Mouse (Mus musculus): ENCODE data around the gene Enkd1. TPM values are rescaled to one million over a fixed set of nuclear protein-coding genes. Genes with fewer than 3 reads are reported as not detected.

Enkd1 gene
- 20.0 and 35.2 TPM in 2 replicates for total RNA-seq (2014; fragmentation: Nextera tagmentation)
- 14.5 and 16.2 TPM in 2 replicates for total RNA-seq (2017)

DNA sequence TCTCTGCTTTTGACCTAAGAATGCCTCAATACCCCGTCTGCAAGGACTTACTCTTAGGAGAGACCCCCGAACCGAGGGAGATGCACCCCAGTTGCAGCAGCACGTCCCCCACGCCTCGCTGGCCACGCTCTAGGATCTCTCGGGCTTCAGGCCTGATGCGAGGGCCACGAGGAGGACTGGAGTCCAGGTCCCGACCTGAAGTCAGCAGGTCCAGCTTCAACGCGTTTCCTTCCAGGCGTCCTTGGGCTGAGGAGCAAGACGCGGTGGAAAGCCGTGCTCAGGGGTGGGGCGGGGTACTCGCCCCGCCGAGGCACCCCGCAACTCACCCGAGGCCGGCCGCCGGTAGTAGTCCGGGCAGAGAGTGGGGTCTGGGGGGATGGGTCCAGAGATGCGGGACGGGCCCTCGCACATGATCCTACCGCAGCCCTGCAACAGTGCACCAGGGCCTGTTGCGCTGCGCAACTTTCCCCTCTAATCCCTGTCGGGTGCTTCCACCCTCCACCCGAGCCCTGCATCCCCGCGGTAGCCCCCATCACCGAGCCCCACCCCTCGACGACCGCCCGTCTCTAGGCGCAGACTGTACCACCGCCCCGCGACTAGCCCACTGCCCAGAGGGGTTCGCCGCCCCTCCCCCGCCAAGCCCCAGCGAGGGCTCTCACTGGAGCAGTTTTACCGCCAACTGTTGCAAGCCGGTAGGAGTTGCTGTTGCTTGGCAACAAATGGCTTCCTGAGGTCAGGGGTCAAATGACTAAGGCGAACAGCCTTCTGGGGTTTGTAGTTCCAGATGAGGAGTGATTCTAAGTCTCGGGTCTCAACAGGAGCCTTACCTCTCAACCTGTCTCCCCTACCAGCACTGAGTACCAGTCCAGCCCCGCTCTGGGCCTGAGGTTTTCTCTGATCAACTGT lies at the start of gene Enkd1, which contains the start of gene 4933405L10Rik:
Gene Enkd1, minus strand, starts transcription at position 713 of the 906 bp plus-strand sequence.
Gene 4933405L10Rik, plus strand, starts transcription at position 158 of the 906 bp plus-strand sequence.
- peak; percentile 90 for ATAC-seq (replicated peaks; ENCODE audit: poor library complexity, severe bottlenecking)

DNA sequence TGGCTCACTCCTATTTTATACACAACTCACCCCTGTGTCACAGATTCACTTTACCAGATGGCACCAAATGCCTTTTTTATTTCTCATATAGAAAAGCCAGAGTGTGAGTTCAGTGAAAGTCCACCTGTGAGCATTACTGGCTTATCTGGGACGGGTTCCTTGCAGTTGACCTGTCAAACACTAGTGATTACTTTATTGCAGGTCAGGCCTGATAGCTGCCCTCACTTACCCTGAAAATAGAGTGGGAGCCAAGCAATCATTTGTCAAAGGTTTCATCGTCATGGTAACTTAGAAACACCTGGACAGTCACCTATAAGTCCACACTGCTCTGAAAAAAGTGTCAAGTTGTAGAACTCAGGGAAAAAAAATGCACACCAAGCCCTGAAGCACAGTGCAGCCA lies 46.7 kb upstream of the Enkd1 start:
- no peak for ATAC-seq (replicated peaks; ENCODE audit: poor library complexity, severe bottlenecking)

DNA sequence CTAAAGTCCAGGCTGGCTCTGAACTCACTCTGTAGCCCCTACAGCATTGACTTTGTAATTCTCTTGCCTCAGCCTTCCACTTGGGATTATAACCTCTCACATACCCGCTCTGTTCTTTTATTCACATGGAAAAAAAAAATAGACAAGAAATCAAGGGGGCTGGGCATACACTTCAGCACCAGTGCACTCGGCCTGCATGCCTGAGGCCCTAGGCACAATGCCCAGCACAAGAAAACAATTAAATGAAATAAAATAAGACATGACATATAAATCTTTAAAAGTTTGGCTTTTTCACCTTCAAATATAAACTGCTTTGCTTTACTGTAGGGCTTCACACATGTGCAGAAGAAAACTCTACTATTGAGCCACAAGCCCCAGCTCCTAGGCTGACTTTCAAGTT lies 45.9 kb upstream of the Enkd1 start:
- ATAC-seq (replicated peaks; ENCODE audit: poor library complexity, severe bottlenecking): no peak

DNA sequence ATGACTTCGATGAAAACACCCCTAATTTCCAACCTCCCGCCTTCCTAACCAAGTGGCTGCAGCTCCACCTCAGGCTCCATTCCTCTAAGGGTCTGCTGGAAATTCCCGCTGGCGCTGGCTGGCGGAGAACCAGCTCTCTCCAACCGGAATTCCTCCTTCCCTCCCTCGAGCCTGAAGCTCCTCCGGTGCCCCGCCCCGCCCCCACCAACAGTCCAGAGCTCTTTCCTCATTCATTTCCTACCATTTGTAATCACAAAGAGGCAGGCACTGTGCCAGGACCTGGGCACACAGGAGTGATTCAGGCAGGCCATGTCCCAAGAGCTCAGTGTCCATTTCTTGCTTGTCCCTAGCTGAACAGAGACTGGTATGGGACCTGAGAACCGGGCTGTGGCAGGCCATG lies 42.6 kb upstream of the Enkd1 start:
- ATAC-seq (replicated peaks; ENCODE audit: poor library complexity, severe bottlenecking): peak; percentile 56

DNA sequence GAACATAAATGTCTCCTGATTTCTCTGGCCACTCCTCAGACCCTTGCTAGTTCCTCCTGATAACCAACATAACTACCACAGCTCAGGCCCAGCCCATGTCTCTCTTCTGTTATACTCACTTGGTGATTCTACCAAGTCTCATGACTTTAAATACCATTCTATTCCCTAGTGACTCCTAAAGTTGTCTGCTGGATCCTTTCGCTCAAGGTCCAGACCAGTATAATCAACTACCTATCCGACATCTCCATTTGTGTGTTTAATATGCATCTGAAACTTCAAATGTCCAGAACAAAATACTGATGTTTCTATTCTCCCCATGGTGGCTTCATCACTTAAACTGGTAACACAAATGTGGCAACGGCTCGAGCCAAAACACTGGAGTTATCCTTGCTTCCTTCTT lies 35.3 kb upstream of the Enkd1 start:
- no peak for ATAC-seq (replicated peaks; ENCODE audit: poor library complexity, severe bottlenecking)

DNA sequence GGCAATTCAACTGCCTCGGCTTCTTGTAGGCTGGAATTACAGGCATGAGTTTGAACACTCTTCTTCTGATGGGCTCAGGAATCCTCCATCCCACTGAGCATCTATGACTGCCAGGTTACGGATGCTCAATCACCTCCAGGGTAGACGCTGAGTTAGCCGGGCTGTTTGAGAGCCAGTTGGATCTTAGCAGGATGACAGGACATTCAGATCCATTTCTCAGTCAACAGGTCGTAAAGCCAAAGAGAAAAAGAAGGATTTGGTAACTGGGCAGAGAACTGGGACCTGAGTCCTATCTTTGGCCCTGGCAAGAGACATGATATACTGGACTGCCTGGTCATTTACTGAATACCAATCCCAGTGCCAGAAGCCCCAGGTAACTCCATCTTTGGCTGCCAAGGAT lies 31.2 kb upstream of the Enkd1 start:
- no peak for ATAC-seq (replicated peaks; ENCODE audit: poor library complexity, severe bottlenecking)

DNA sequence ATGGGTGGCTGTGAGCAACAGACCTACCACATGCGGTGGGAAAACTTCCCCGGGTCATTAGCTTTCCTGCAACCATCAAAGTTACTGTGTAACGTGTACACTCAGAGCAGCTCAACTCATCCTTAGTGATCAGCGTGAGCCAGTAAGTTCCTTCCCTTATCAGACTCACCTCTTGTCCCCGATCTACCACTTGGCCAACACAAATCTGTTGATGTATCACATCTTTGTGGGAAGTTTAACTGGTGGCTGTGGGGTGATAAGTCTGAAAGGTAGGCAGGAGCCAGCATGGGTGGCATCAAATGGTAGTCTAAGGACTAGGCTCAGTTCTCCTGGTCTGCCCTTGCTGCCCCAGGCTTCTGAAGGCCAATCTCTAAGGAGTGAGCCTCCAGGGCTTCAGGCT lies 24.2 kb upstream of the Enkd1 start:
- no peak for ATAC-seq (replicated peaks; ENCODE audit: poor library complexity, severe bottlenecking)

DNA sequence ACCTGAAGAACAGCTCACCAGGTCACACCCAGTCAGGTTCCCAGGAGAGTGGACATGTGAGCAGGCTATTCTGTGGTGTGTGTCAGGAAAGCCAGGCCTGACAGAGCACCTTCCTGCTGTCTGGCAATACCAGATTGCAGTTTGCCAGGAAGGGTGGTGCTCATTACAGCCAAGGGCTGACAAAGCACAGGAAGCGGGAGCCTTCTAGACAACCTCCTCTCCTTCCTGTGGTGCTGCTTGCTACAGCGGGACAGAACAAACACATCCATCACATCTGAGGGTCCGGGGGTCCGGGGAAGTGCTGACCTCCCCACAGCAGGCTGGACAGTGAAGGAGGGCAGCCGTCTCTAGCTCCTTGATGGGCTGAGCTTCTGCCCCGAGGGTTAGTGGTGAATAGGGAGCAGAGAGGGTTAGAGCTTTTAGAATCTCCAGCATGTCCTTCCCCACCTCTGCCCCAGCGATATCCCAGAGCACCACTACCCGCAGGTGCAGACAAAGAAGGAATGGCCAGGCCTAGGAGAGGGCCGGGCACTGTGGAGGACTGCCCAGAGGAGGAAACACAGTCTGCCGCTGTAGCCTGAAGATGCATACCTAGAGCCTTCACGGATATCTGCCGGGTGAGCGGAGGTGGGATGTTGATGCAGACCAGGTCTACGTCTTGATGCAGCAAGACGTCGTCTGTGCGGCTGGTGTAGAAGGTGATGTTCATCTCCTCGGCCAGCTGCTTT lies 19.6 kb upstream of the Enkd1 start:
- peak; percentile 42 for ATAC-seq (replicated peaks; ENCODE audit: poor library complexity, severe bottlenecking)

DNA sequence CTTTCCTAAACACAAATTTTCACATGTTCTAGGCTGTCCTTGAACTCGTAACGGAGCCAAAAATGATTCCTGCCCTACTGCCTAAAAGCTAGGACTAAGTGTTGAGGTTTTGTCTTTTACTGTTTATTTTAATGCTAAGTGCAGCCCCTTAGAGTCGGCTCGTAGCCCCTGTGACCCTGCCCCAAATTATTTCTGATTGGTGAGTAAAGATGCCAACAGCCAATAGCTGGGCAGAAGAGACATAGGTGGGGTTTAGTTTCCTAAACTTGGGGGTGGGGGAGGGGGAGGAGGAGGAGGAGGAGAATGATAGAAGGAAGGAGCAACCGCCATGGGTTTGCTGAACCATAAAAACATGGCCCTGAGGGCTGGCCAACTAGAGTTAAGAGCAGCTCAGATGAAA lies 17.7 kb upstream of the Enkd1 start:
- ATAC-seq (replicated peaks; ENCODE audit: poor library complexity, severe bottlenecking): no peak

DNA sequence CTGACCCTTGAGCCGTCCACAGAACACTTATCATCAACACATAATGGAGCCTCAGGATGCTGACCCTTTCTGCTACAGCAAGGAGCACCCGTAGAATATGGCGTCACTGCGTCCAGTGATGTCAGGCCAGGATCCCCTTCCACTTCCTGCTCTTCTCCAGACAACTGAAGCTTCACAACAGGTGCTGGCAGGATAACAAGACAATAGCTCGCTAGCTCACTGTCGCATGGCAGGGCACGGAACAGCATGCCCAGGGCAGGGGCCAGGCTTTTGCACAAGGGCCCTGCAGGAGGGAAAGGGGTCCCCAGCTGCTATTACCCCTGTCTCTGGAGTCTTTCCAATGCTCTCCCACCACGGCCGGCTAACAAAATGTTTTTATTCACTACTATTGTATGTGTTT lies 14.9 kb upstream of the Enkd1 start:
- no peak for ATAC-seq (replicated peaks; ENCODE audit: poor library complexity, severe bottlenecking)

DNA sequence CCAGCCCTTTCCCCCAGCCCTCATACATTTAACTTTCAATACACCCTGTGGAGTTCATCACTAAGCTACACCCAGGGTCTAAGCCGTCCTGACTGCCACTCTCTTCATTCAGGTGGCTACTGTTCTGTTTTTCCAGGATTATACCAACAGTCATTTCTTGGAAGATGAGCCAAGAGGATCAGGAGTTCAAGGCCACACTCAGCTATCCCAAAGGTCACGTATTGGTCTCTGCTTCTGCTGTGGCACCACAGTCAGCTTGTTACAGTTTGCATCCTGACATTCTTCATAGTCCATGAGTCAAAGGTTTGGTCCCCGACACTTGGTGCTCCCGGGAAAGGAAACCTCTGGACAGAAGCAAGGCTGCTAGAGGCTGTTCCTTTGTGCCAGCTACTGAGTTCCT lies 11.6 kb upstream of the Enkd1 start:
- ATAC-seq (replicated peaks; ENCODE audit: poor library complexity, severe bottlenecking): no peak

DNA sequence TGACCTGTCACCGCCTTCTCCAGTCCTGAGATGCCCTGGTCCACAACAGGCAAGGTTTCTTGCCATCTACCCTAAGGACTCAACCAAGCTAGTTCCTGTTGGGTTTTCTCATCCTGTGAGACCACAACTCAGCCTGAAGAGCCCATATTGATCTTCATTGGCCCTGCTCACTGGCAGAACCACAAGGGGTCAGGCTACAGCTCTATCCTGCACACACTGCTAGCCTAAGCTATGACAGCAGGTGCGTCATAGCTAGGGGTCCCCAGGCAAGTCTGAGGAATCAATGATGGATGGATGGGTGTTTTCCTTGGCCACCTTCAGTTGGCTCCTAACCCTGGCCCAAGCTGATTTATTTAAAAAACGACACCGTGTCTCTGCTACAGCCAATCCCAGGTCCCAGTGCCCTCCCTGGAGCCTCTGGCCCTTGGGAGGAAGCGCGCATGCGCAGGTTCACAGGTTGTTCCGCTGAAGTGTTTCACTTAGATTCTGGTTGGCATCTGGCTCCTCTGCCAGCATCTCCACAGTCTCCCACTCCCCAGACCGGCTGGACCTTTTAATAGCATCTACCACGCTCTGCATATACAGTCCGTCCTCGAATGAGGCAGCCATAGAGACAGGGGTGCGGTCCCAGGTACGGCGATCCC lies 8.4 kb upstream of the Enkd1 start:
- ATAC-seq (replicated peaks; ENCODE audit: poor library complexity, severe bottlenecking): no peak

DNA sequence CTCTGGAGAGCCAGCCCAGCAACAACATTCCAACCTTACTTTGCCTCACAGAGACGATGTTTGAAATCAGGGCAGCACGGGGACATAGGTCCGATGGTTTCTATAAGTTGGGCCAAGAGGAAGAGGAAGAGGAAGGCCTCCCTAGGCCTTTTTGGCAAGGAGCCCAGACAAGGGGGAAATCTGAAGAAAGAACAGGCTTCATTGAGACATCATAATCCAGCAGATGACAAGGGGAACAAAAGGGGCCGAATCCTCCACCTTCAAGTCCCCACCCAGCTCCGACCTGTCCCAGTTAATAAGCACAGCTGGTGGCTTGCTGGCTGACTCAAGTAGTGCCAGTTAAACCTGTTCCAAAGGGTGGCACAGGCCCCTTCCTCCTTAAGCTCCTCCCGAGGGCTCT lies 7.0 kb upstream of the Enkd1 start:
- ATAC-seq (replicated peaks; ENCODE audit: poor library complexity, severe bottlenecking): peak; percentile 77

DNA sequence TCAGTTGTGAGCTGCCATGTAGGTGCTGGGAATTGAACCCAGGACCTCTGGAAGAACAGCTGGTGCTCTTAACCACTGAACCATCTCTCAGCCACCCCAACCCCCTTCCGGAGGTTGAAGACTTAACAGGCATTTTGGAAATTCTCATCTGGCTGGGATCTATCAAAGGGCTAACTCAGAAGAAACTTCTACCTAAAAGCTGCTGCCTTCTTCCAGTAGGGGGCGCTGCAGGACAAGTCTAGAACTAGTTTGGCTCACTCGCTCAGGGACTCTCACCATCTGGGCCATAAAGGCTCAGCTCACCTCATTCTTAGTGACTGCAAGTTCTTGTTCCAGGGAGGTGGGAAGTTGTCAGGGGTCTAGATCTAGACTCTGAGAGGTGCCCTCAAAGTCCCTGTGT lies 6.1 kb upstream of the Enkd1 start:
- ATAC-seq (replicated peaks; ENCODE audit: poor library complexity, severe bottlenecking): peak; percentile 69

DNA sequence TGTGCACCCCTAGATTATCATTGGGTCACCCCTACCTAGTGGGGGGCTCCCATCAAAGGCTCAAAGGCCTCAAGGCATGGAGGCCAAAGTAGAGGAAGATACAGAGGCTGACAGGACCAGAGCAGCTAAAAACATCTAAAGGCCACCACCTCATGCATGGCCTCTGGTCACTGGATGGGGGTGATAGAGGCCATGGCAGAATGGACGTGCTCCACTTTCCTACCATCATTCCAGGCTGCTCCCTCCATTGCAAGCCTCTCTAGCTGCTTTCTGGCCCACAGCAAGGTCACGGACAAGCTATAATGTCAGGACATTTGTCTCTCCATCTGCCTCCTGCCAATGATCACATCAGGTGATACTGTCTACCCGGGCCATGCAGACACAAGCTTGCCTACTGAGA lies 4.3 kb upstream of the Enkd1 start:
- no peak for ATAC-seq (replicated peaks; ENCODE audit: poor library complexity, severe bottlenecking)

DNA sequence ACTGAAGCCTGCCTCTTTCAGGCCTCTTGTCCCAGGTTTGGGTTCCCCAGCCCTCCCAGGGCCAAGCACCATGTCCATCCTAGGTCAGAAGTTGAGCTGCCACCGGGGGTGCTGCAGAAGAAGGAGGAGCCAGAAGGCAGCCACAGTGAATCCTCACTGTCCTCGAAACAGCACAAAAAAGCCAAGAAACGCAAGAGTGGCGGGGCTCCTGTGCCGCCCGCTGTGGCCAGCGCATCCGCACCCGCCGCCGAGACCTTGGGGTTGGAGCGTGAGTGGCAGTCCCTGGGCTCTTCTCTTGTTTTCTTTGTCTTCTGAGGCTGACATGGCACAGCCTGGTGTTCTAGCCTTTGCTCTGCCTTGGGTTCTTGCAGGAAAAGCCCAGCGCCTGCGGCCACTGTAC lies 1.3 kb upstream of the Enkd1 start:
- no peak for ATAC-seq (replicated peaks; ENCODE audit: poor library complexity, severe bottlenecking)

DNA sequence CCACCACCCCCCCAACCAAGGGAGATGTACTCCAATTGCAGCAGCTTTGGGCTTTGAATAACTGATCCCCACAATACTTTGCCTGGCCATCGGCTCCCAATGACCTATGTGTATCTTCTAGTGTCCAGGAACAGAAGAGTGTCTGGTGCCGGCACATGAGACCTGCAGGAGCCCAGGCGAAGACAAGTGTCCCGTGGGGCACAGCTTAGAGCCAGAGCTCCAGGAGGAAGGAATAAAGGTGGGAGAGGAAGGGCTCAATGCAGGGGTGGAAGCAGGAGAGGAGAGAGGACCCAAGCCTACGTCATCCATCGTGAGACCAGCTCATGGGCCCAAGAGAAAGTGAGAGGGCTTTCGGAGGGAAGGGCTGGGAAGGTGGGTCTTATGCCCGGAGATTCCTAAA lies 665 bp upstream of the Enkd1 start:
- no peak for ATAC-seq (replicated peaks; ENCODE audit: poor library complexity, severe bottlenecking)

DNA sequence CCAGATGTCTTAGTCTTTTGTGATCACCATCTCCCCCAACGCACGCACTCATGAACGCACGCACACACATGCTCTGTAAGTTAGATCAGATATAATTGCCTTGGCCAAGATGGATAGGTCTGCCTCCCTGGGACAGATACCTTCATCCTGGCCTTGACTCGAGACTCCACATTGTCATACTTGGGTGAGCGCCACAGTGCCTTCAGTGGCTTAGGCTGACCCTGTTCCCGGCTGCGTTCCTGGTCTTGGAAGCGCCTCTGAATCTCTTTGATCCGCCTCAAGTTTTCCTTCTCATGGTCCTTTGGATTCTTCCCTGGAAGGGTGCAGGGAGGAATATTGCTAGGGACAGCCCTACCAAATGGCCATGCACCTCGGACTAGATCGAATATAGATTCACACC lies 1.6 kb downstream of the Enkd1 start:
- ATAC-seq (replicated peaks; ENCODE audit: poor library complexity, severe bottlenecking): no peak

DNA sequence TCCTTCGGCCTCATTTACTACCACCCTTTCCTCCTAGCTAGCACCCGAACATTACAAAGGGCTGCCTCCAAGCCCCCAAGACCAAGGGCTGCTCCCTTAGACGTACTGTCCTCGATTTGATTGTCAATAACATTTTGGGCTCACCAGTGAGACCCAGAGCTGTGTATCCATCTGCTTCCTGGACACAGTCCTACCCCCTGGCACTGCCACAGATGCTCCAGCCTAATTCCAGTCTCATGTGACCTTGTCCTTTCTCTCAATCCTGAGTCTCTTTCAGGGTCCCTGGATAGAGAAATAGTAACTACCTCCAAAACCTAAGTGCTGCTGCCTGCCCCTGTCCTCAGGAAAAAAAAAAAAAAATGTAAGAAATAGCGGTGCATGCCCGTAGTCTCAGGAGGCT lies 3.1 kb downstream of the Enkd1 start:
- ATAC-seq (replicated peaks; ENCODE audit: poor library complexity, severe bottlenecking): no peak

DNA sequence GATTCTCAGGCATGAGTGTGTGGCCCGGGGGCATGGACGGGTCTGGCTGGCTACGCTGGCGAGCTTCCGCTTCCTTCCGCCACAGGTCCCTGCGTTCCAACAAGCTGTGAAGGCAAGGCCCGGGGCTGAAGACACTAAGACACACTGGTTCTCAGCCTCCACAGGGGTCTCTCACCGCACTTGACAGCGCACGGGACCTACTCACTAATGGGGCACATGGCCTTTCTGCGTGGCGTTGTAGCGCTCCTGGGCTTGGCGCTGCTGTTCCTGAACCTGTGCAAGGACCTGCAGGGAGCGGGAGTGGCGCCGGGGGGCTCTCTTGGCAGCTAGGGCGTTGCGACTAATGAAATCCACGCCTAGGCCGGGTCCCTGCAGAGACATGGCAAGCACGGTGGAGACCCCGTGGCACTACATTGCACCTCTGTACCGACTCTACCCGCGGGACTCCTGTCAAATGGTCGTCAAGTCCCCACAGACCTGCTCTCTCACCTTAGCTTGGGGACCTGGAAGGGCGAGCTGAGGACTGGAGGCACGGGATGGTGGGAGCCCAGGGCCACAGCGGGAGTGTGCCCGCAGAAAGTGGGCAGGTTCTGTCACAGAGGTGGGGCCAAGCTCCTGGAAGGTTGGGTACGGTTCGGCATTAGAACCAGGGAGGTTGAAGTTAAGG lies 3.7 kb downstream of the Enkd1 start:
- no peak for ATAC-seq (replicated peaks; ENCODE audit: poor library complexity, severe bottlenecking)
